Mouse (Mus musculus): ENCODE measurements around the gene Alg11. TPM values are rescaled to one million over a fixed set of nuclear protein-coding genes. Genes with fewer than 3 reads are reported as not detected.

Gene Alg11
- polyA plus RNA-seq, 1 experiment from 2014 or later = 14.6 TPM

- ATAC-seq (replicated peaks; ENCODE audit: insufficient number of reproducible peaks, insufficient read depth, low FRiP score, low read depth) = no peak
- Histone ChIP-seq H3K9me3 (replicated peaks) (no peaks in the 10 kb centered on the region), H3K9ac (no peak overlapping the region), H3K4me2 (no peak overlapping the region), H3K27me3 (no peaks in the 10 kb centered on the region), H3K36me3 (no peaks in the 10 kb centered on the region), H3K27ac (no peak overlapping the region), H3K4me3 (no peak overlapping the region), H3K4me1 (replicated peaks) (0 out of 2 replicates have a peak, but pooled peaks cover 2% of the 10 kb centered on the region)
- 73% methylated on average over 9 of the region's 9 CpGs for WGBS
Measured at GRCm38 (mm10) chr8:22079313-22080007, 18.9 kb downstream of the Alg11 start.

GRCm38 (mm10) chr8:22089226-22089625, 28.7 kb downstream of the Alg11 start:
- no peak overlapping the region for H3K27ac ChIP-seq
- no peak for ATAC-seq (replicated peaks; ENCODE audit: insufficient number of reproducible peaks, insufficient read depth, low FRiP score, low read depth)
- no peak overlapping the region for H3K4me3 ChIP-seq
- H3K9me3 ChIP-seq (replicated peaks) = no peaks in the 10 kb centered on the region
- no peak overlapping the region for H3K4me2 ChIP-seq
- no peaks in the 10 kb centered on the region for H3K36me3 ChIP-seq
- H3K9ac ChIP-seq = no peak overlapping the region
- H3K27me3 ChIP-seq = no peaks in the 10 kb centered on the region
- WGBS = 96% methylated on average over 4 of the region's 4 CpGs
- H3K4me1 ChIP-seq (replicated peaks) = no peaks in the 10 kb centered on the region

- no peak overlapping the region for H3K9ac ChIP-seq
- no peak overlapping the region for H3K4me2 ChIP-seq
- no peak overlapping the region for H3K27ac ChIP-seq
- no peaks in the 10 kb centered on the region for H3K27me3 ChIP-seq
- no peak for ATAC-seq (replicated peaks; ENCODE audit: insufficient number of reproducible peaks, insufficient read depth, low FRiP score, low read depth)
- H3K4me1 ChIP-seq (replicated peaks) = no peaks in the 10 kb centered on the region
- no peak overlapping the region for H3K4me3 ChIP-seq
- H3K36me3 ChIP-seq = no peaks in the 10 kb centered on the region
- WGBS = 41% methylated on average over 8 of the region's 8 CpGs
- H3K9me3 ChIP-seq (replicated peaks) = no peaks in the 10 kb centered on the region
Measured at GRCm38 (mm10) chr8:22091568-22091967, 31.0 kb downstream of the Alg11 start.

GRCm38 (mm10) chr8:22107020-22107419, 46.5 kb downstream of the Alg11 start:
- Histone ChIP-seq H3K27me3 (no peaks in the 10 kb centered on the region), H3K36me3 (no peaks in the 10 kb centered on the region), H3K4me2 (no peak overlapping the region), H3K27ac (no peak overlapping the region), H3K9me3 (replicated peaks) (no peaks in the 10 kb centered on the region), H3K4me1 (replicated peaks) (no peaks in the 10 kb centered on the region), H3K9ac (no peak overlapping the region), H3K4me3 (no peak overlapping the region)
- 74% methylated on average over 4 of the region's 4 CpGs for WGBS
- no peak for ATAC-seq (replicated peaks; ENCODE audit: insufficient number of reproducible peaks, insufficient read depth, low FRiP score, low read depth)

Other genes starting within 250 kb of the Alg11 start
- gene Defb50, start 237.2 kb upstream of the Alg11 start, polyA plus RNA-seq (2015; fragmentation: Nextera tagmentation; extraction: Ambion mirVana) = not detected in 2 replicates
- not detected in 2 replicates for gene Defb2, start 220.8 kb upstream of the Alg11 start, polyA plus RNA-seq (2015; fragmentation: Nextera tagmentation; extraction: Ambion mirVana)
- not detected in 2 replicates for gene Defb10, start 201.8 kb upstream of the Alg11 start, polyA plus RNA-seq (2015; fragmentation: Nextera tagmentation; extraction: Ambion mirVana)
- gene Defb9, start 175.3 kb upstream of the Alg11 start, polyA plus RNA-seq (2015; fragmentation: Nextera tagmentation; extraction: Ambion mirVana) = not detected in 2 replicates
- not detected in 2 replicates for gene Defb11, start 154.3 kb upstream of the Alg11 start, polyA plus RNA-seq (2015; fragmentation: Nextera tagmentation; extraction: Ambion mirVana)
- not detected in 2 replicates for gene Defb15, start 128.0 kb upstream of the Alg11 start, polyA plus RNA-seq (2015; fragmentation: Nextera tagmentation; extraction: Ambion mirVana)
- gene Defb35, start 122.4 kb upstream of the Alg11 start, polyA plus RNA-seq (2015; fragmentation: Nextera tagmentation; extraction: Ambion mirVana) = not detected in 2 replicates
- gene Defb13, start 114.0 kb upstream of the Alg11 start, polyA plus RNA-seq (2015; fragmentation: Nextera tagmentation; extraction: Ambion mirVana) = not detected in 2 replicates
- gene Fam90a1a, start 102.0 kb upstream of the Alg11 start, polyA plus RNA-seq (2015; fragmentation: Nextera tagmentation; extraction: Ambion mirVana) = not detected in 2 replicates
- gene Ccdc70, start 90.9 kb upstream of the Alg11 start, polyA plus RNA-seq (2015; fragmentation: Nextera tagmentation; extraction: Ambion mirVana) = not detected in 2 replicates
- 0.67 and 2.1 TPM in 2 replicates for gene Atp7b, start 416 bp upstream of the Alg11 start, polyA plus RNA-seq (2015; fragmentation: Nextera tagmentation; extraction: Ambion mirVana)
- gene Nek5, start 64.3 kb downstream of the Alg11 start, polyA plus RNA-seq (2015; fragmentation: Nextera tagmentation; extraction: Ambion mirVana) = 0.26 and 0.43 TPM in 2 replicates
- 4.3 and 4.5 TPM in 2 replicates for gene Nek3, start 105.7 kb downstream of the Alg11 start, polyA plus RNA-seq (2015; fragmentation: Nextera tagmentation; extraction: Ambion mirVana)
- gene Ckap2, start 125.1 kb downstream of the Alg11 start, polyA plus RNA-seq (2015; fragmentation: Nextera tagmentation; extraction: Ambion mirVana) = 30.2 and 31.2 TPM in 2 replicates
- 20.5 and 21.7 TPM in 2 replicates for gene Vps36, start 132.1 kb downstream of the Alg11 start, polyA plus RNA-seq (2015; fragmentation: Nextera tagmentation; extraction: Ambion mirVana)
- gene Thsd1, start 166.6 kb downstream of the Alg11 start, polyA plus RNA-seq (2015; fragmentation: Nextera tagmentation; extraction: Ambion mirVana) = 13.2 and 14.3 TPM in 2 replicates
- not detected in 2 replicates for gene Tpte, start 222.7 kb downstream of the Alg11 start, polyA plus RNA-seq (2015; fragmentation: Nextera tagmentation; extraction: Ambion mirVana)